Mouse (Mus musculus) adrenal gland, adult 2 months (tissue): ENCODE results near the gene Macrod2. TPM values are rescaled to one million over a fixed set of nuclear protein-coding genes. Genes with fewer than 3 reads are reported as not detected.
"Not testable (repeated sequence)": the region's sequence is repeated elsewhere in the genome, so short reads cannot be mapped to it uniquely, and the experiment has no call there.

Experiments used
- DNase-seq: peaks from one replicate; pipeline ENCODE4 v3.0.0; 2021
- polyA plus RNA-seq: library from polyadenylated mRNA; depleted of rRNA; stranded (reverse); fragments of >200 nt; gene quantifications from 2 replicates; pipeline ENCODE4 v1.2.3, GENCODE M21; 2012
- total RNA-seq, 2 experiments: library from RNA; stranded (reverse); gene quantifications; 2 replicates each; pipeline ENCODE4 v1.2.3; 2021

Macrod2 gene
- total and polyA plus RNA-seq, 3 experiments, result 8.1 to 8.4 (median 8.3) TPM

DNA sequence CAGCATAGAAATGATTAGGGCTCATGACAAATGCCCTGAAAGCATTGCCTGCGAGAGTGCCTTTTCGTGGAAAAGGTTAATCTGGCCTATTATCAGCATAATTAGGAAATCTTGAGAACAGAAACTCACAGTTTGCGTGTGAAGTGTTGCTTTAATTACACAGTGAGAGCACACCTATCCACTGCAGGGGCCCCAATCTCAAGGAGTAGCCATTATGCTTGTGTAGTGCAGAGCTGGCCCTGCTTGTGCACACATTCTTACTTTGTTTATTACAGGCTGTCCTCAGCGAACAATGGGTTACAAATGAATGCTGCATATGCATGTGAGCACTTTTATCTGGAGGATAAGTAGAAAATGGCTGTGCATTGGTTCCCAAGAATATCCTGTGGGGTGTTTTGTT lies 308.3 kb downstream of the Macrod2 start:
- DNase-seq, result no peak

DNA sequence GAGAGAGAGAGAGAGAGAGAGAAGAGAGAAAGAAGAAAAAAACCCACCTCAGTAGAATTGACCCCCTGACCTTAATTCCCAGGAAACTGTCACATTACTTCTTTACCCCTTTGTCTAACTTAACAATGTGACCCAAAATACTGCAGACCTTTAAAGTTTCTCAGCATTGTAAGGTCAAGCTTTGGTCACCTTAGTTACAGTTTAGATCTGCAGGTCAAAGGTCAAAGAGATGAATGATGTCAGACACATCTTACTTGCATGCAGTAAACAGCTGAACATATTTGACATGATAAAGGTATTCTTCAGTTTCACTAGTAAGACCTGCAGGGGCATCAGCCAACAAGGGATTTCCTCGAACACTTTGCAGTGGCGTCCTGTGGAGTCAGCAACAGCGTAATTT lies 309.0 kb downstream of the Macrod2 start:
- DNase-seq, result no peak

DNA sequence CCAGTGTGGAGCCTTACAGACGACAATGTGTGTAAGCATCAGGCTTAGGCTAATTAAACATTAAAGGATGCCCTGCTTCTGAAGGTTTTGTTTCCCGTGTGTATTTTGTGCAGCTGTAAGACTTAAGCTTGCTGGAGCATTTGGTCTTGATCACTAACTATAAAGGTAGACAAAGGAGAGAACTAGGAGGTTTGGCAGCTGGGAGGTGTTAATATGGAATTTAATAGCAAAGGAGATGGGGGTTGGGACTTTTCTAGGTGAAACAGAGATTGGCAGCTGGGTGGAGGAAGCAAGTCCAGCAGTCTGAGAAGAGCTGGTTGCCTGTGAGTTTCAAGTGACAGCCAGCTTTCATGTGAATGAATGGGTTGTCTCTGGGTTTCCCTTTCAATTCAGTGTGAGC lies 310.2 kb downstream of the Macrod2 start:
- DNase-seq, result no peak

DNA sequence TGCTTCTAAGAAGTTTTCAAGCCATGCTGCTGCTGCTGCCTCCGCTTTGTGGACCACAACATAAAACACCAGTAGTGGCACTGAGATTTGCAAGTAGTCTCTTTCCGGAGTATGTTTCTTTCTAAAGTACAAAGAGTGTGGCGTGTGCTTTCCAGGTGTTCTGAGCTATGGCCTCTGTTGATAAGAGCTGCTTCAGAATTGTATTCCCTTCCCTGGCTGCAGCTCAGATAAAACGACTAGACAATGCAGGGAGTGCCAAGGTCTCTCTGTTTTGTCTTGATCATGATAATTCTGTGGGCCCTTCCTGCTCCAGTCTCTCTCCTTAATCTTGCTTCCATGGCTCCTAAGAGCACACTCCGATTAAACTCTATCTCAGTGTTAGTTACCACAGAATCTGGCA lies 312.4 kb downstream of the Macrod2 start:
- DNase-seq, result no peak

DNA sequence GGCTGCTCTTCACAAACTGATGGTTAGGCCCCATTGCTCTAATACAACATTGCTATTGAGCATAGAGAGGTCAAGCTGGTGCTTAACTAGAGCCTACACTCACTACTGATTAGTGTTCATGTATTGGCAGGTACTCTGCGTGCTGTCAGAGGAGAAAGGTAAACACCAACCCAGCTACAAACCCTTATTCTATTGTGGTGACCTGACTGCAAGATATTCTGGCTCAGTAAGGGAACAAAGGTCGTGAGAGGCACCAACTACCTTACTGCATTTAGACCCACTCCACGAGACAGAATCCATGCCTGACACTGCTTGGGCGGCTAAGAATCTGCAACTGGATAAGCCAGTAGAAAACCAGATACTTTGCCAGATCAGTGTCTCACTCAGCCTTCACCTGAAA lies 320.7 kb downstream of the Macrod2 start:
- no peak for DNase-seq

DNA sequence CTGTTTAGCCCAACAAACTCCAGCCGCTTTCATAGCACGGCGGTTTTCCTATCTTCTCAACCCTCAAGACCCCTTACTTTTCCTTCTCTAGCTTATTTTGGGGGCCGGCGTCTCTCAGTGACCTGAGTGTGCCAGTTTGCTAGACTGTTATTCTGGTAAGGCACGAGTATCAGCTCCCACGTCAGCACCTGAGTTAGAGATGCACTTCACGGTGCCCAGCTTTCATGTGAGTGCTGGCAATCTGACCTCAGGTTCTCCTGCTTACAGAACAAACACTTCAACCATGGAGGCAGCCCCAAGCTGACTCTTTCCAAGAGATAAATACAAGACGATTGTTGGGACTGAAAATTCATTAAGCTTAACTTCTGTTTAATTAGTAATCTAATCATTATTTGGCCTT lies 322.3 kb downstream of the Macrod2 start:
- DNase-seq, result no peak

DNA sequence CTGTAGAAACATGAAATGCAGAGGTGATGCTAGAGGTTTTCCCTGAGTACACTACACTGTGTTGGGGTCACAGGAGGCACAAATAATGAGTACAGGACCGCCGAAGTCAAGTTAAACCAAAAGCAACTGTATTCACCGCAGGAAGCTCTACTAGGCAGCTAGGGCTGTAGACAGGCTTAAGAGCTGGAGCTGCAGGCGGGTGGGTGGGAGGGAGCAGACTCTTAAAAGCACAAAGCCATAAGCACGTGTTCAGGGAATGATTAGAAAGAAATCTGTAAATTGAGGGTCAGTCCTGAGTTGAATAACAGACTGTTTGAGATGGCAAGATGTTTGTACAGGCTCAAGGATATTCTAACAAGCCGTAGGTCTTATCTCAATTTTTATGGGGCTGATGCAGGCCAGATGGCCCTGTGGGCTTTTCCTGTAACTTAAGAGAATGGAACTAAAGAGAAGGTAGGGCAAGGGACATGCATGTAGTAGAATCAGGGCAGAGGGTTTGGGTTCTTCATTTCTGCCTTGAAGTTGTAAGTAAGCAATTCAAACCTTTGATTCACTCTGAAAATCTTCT lies 337.6 kb downstream of the Macrod2 start:
- DNase-seq, result no peak

DNA sequence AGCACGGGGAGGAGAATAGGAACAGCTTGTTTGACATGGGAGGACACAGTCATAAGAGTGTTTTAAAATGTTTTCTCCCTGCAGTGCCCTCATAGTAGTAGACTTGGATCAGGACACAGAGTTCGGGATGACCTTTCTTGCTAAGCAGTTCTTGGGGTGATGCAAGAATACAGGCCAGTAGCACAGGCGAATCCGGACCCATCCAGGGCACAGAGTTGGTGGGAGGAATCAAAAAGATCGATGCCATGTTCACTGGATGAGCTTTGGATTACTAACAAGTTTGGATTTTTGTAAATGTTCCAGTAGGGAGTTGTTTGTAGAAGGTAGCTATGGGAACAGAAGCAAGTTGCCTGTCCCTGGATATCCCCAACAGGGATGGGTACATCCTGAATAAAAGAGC lies 345.4 kb downstream of the Macrod2 start:
- DNase-seq, result no peak

DNA sequence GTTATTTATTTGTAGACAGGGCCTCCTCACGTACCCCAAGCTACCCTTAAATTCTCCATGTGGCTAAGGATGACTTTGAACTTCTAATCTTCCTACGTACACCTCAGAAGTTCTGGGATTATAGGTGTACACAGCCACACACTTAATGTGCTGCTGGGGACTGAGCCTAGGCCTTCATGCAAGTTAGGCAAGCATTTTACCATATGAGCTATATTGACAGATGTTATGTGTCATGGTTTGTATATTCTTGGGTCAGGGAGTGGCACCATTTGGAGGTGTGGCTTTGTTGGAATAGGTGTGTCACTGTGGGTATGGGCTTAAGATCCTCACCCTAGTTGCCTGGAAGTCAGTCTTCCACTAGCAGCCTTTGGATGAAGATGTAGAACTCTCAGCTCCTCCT lies 347.8 kb downstream of the Macrod2 start:
- DNase-seq, result not testable (repeated sequence)

DNA sequence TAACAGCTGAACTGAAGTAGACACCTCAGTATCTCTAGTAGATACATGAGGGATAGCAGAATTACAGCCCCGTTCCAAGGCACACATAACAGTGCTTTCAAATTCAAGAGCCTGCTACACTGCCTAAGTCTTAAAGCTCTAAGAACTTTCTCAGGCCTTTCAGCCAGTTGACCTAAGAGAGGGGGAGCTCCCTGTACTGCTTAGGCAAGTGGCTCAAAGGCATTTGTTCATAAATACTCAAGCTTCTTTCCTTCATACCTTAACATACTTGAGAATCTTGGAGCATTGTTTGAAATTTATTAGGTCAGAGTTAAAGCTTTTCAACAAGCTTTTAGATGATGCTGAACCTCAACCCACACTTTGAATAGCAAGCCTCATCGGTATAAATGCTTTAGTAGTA lies 363.8 kb downstream of the Macrod2 start:
- no peak for DNase-seq

DNA sequence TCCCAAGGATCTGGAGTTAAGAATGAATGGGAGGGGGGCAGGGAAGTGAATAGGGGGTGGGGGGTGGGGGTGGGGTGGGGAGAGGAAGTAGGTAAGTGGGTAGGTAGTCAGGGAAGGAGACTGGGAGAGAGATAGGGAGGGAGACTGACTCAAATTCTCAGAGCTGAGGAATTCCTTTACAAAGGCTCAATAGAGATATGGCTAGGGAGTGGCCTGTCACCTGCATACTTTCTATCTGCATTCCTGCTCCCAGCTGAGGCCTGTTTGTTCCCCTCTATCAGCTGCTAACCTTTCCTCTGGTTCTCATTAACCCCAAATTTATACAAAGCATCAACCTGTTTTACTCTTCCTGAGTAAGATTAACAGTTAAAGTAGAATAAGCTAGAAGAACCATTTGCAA lies 364.6 kb downstream of the Macrod2 start:
- no peak for DNase-seq

DNA sequence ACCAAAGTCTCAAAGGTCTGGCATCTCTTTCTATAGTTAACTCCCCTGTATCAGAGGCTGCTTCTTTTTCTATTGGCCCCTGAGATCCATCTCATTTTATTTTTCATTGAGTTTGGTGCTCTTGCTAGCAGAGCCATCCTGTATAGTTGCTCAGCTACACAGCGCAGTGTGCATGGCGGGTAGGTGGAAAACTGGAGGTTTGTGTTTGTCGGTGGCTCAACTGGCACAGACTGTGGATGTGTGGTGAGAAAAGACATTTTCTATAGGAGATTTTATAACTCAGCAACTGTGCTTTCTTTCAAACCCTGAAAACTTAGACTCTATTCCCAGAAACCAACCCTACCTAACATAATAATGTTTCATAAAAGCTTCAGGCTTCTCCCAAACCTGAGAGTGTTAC lies 365.0 kb downstream of the Macrod2 start:
- DNase-seq, result no peak

DNA sequence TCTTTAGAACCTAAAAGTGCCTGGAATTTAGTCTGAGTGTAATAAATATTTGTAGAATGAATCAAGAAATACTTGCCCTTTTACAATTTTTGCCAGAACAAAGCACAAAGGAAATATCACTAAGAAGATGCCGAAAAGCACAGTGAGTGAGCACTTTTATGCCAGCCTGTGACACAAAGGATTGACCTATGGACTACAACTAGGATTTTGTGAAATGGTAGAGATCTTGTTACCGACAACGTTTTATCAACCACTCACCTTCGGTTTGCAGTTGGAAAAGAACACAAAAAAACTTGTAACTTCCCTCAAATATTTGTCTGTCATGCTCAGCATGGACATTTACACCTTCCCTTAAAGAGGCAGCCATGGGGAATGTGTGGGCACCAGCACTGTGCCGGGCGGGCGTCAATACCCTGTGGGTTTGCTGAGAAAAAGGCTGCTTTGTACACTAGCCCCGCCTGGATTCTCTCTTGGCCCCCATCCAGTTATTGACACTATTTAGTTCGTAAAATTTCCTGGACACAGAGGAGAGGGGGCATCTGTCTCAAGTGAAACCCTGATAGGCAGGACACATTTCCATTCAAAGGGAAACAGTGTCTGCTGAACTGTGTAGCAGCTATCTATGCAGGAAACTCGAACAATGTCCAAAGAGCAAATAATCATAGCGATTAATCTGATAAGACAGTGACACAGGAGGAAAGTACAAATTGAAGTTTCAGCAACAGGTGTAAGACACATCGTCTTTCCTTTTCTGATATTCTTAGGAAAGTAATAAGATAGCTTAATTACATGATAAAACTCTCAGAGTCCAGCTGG lies 368.2 kb downstream of the Macrod2 start:
- DNase-seq, result no peak

DNA sequence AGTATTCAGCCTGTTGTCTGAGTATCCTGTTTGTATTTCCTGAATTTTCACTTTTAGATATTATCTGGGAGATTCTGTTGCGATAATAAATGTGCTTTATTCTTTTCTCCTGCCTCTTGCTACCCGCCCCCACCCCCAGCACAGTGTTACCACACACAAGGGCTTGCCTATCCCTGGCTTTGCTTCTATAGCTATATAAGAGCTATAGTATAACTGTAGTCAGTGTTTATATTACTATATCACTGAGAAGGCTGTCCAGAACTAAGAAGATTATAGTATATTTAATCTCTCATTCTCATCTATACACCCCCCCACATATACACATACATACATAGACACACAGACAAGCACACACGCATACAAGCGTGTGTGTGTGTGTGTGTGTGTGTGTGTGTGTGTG lies 374.4 kb downstream of the Macrod2 start:
- DNase-seq, result no peak

DNA sequence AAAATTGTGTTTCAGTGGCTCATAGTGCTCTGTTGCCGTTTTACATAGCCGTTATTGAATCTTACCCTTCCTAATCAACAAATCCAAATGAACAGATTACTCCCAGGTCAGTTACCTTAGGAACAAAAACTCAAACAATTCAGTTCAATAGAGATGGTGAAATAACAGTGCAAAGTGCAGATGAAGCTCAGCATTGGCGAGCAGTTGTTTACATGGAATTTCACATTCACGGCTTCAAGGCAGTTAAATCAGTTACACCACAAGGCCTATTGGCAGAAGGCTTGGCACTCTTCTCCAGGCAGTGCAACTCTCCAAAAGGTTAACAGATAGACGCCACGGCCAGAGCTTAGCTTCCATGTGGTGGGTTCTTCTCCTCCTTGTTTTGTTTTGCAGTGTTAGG lies 377.7 kb downstream of the Macrod2 start:
- DNase-seq, result no peak

DNA sequence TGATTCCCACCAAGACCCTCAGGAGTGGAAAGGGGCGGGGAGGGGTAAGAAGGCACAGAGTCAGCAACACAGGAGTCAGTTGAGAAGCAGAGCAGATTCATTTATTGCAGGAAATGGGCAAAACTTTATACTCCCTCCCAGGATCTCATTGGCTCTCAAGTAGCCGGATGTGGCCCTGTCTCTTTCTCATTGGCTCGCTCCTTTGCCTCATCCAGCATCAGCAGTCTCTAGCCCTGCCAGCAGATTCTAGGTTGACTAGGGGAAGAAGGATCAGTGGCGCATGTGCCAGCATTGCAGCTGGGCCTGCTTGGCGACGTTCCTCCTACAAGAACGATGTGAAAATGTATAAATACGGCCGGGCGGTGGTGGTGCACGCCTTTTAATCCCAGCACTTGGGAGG lies 378.3 kb downstream of the Macrod2 start:
- no peak for DNase-seq

DNA sequence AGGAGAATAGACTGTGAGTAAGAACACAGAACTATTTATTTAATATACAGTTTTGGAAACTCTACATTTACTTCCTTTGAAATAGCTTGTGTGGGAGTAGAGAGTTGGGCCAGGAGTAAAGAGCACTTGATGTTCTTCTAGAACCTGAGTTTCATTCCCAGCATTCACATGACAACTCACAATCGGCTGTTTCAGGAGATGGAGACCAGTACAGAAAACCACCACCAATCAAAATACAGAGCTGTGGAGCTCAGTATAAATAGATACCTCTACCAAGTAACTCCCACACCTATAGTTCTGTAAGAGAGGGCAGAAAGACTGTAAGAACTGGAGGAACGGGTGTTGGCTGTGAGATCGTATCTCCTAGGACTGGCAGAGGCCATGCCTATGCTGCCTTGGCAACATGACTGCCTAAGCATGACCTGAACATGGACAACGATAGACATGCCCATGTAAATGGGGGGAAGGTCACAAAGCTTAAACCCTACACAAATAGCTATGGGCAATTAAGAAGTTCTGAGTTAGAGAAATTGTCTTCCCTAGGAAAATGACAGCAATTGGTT lies 379.8 kb downstream of the Macrod2 start:
- DNase-seq, result no peak

DNA sequence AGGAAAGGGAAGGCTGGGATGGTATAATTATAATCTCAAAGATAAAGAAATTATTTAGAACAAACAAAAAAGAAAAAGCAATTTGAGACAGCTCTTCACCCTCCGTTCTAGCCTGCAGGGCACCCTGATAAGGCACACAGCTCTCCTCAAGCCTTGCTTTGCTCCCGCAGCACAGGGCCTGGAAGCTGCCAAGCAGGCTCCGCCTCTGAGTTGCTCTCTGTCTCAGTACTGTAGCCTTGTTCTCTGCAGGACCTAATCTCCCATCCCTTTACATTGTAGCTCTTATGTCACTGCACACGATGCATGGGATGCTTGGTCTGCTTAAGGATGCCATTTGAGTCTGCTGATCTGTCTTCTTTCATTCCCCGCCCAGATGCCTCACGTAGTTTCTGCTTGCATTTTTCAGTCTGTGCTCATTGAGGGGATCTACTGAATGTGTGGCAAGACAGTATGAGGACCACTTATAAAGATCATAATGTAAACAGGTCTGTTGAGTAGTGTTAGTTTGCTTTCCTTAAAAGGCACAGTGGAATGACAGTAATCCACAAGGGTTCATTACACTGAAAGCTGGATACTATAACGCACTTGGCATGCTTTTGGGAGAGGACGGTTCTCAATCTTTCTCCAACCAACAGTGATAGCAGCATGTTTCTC lies 380.5 kb downstream of the Macrod2 start:
- no peak for DNase-seq

DNA sequence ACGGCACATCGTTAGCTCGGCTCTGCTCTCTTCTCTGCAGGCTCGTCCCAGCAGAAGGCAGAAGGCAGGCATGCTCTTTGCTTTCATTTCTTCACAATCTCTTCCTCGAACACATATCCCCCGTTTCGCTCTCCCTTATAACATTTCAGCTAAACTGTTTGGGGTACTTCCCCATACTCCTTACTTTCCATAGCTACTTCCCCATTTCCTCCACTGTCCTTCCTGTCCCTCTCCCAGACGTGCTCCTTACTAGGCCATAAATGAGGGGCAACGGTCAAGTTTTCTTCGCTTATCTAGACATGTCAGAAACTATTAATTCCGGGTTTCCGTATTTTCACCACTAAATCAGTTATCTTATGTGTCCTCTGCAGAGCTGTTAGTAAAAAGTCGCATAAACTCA lies 383.1 kb downstream of the Macrod2 start:
- no peak for DNase-seq

DNA sequence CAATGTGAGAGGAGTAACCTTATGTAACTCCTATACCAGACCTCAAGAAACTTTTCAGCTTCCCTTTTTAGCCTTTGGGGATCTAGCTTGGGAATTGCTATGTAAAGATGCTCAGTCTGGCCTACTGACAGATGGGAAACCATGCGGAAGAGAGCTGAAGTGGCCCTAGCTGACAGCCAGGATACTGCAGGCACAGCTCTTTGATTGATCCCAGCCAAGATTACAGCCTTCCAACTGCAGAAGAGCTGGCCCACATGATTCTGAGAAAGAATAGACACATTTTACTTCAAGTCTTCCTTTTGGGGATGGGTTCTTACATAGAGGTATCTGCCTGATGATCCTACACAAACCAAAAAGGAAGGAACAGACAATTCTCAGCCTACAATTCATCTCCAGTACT lies 387.9 kb downstream of the Macrod2 start:
- no peak for DNase-seq

DNA sequence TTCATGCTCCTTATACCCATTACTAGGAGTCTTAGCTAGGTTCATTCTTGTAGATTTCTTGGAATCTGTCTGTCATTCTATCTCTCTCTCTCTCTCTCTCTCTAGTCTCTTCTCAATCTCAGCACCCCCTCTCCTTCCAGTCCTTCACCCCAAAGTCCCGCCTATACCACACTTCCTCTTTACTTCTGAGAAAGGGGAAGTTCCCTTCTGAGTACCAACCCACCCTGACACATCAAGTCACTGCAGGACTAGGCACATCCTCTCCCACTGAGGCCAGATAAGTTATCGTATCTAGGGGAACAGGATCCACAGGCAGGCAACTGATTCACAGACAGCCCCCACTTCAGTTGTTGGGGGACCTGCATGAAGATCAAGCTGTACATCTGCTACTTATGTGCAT lies 389.5 kb downstream of the Macrod2 start:
- no peak for DNase-seq

DNA sequence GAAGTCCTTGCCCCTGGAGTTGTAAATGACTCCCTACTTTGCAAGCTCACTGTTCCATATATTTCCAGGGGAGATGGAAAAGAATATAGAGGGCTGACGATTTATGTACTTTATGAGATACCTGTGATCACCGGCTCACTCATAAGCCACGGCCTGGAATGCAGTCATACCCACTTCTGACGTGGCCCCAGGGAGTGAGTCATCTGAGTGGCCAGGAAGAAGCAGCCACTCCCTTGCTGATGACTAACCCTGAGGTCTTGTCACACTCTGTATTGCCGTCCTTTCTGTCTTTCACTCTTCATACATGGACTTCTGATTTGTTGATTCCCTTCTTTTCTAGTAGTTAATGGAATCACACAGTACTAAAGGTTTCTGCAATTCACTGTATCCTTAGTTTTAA lies 395.3 kb downstream of the Macrod2 start:
- DNase-seq, result peak; percentile 84

DNA sequence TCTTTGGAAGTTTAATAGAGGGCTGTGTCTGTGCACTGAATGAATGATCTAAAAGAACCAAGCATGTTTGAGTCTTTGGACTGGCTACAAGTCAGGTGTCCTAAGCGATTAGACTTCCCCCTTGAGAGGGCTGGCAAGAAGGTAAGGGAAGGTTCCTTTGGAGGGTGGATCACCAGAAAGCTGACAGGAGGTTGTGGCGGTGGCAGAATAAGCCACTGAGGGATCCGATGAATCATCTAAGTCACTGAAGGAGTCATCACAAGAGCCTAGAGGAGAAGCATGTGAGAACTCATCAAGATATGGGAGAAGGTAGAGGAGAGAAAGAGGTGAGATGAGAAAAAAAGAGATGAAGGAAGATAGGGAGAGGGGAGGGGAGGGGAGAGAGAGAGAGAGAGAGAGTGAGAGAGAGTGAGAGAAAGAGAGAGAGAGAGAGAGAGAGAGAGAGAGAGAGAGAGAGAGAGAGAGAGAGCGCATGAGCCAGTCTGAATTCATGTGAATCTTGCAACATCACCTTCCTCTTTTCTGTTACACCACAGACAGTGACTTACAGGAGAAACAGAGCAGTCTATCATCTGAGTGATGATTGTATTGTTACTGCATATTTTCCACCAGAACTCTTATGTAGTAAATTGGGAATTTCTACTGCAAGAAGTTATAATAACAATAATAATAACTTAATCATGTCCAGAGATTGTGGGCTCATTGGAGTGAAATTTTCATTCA lies 398.9 kb downstream of the Macrod2 start:
- DNase-seq, result no peak
